Mouse (Mus musculus) spleen, postnatal 14 days (tissue): ENCODE measurements around the gene P2rx6.
"Not testable (repeated sequence)": the region's sequence is repeated elsewhere in the genome, so short reads cannot be mapped to it uniquely, and the experiment has no call there.

ENCODE experiments used
- DNase-seq, 2 experiments: peaks; one replicate each; pipeline ENCODE4 v3.0.0; 2021 to 2022; ENCODE audit warnings: low spot score in 2 of 2

Gene P2rx6

GRCm38 (mm10) chr16:17561751-17562208 is at the start of gene P2rx6:
Gene P2rx6, plus strand, starts transcription at chr16:17561885.
- no peak for DNase-seq

- DNase-seq = no peak
These were observed 42.8 kb upstream of the P2rx6 start for GRCm38 (mm10) chr16:17518910-17519309.

DNA sequence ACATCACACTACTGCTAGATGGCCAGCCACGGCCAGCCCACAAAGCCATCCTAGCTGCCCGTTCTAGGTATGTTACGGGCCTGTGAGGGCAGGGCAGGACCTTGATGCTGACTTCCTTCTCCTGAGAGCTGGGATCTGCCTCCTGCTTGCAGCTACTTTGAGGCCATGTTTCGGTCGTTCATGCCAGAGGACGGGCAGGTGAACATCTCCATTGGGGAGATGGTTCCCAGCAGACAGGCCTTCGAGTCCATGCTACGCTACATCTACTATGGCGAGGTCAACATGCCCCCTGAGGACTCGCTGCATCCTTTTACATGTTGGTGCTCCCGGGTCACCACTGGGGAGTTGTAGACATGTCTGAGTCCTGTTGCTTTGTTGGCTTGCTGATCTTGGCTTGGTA is 37.5 kb upstream of the P2rx6 start:
- no peak for DNase-seq

DNA sequence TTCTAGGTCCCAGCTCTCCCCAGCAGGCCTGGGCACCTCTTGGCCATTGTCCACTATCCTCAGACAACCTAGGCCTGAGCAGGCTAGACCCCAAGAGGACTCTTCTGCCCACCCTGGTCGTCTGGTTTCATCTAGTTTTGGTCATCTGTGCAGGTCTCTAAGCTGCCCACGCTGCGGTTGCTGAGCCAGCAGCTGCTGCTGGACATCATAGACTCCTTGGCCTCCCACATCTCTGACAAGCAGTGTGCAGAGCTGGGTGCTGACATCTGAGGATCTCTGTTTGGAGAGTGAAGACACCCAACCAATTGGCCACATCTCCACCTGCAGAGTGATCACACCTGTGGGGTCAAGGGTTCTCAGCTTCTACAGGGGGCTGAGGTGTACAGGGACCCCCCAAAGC is 36.2 kb upstream of the P2rx6 start:
- no peak for DNase-seq

DNA sequence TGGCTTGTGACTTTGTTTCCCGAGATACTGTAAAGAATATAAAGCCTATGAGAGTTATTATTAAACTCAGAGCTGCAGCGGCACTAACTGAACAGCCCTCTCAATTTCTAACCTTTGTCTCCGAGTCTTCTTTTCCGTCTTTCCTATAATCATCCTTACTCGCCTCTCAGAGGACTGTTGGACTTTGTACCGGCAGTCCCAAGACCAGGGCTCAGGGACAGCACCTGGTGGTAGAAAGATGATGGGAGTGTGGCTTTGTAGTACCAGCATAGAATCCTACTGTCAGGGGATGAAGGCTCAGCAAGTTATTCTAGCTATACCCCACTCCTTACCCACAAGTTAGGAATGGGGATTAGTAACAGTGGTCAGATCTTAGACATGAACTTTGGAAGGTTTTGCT is 35.5 kb upstream of the P2rx6 start:
- no peak for DNase-seq

DNA sequence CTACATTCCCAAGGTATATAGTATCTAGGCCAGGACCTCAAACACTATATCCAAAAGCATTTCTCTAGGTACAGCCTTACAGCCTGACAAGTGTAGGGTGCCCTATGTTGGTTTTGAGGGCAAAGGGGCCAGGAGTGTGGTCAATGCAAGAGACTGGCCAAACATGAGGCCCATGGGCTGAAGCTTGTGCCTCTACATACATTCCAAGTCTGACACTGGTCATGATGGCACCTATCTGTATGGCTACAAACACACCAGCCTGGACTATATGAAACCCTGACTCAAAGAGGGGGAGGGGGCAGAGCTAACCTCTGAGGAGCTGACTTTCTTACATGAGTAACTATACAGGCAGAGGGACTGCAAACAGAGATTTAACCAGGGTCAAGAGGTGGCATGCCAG is 34.1 kb upstream of the P2rx6 start:
- DNase-seq = no peak

GRCm38 (mm10) chr16:17528276-17528675 is 33.4 kb upstream of the P2rx6 start:
- DNase-seq = no peak

- no peak for DNase-seq
These were observed 31.6 kb upstream of the P2rx6 start for GRCm38 (mm10) chr16:17529981-17530586.

DNA sequence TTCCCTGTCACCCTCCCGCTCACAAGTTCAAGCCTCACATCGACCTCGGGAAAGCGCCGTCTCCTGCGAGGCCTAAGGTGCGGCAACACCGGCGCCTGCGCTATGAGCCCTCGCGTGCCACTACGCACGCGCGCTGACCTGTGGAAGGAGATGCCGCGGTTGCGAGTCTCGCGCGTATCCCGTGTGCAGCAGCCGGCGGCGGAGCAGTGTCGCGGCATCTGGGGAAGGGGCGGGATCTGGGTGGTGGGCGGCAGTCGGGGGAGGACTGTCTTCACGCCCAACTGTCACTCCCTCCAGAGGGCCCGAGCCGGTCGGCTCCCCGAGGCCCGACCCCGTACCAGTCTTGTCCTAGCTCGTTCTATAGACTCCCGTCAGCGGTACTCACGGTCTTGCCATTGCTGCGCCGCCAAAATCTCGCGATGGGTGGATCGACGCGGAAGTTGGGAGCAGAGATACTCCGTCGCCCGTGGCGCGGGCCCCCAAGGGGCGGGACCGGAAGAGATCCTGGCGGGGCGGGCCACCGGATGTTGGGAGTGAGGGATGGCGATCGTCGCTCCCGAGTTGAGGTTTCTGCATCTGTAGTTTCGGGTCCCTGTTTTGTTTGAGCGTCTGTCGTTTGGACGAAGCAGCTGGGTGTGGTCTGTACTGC is 30.9 kb upstream of the P2rx6 start, which contains the start of gene Thap7:
TSS of gene Thap7 (minus strand) at position 497 of the 649 bp plus-strand sequence.
- peak; percentile 91 to 94 for DNase-seq

DNA sequence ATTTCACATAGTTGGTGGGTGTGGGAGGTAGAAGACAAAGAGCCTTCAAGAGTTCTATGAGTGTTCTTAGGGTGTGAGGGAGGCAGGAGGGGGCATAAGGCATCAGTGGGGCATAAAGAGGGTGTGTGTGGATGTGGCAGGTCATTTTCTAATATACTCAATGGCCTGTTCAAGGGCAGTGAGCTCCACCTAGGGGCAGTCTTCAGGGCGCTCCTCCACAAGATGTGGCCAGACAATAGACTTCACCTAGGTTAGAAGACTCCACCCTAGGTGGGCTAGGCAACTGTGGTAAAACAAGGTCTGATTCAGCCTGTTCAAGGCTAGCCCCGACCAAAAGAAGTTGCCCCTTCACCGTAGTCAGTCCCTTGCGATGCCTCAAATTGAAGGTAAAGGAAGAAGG is 29.4 kb upstream of the P2rx6 start:
- DNase-seq = peak in 1 of 2 experiments; percentile 21

- no peak for DNase-seq
These were observed 28.9 kb upstream of the P2rx6 start for GRCm38 (mm10) chr16:17532676-17533329.

- DNase-seq = no peak
These were observed 25.1 kb upstream of the P2rx6 start for GRCm38 (mm10) chr16:17536584-17536983.

- no peak for DNase-seq
These were observed 19.1 kb upstream of the P2rx6 start for GRCm38 (mm10) chr16:17542632-17543031.

DNA sequence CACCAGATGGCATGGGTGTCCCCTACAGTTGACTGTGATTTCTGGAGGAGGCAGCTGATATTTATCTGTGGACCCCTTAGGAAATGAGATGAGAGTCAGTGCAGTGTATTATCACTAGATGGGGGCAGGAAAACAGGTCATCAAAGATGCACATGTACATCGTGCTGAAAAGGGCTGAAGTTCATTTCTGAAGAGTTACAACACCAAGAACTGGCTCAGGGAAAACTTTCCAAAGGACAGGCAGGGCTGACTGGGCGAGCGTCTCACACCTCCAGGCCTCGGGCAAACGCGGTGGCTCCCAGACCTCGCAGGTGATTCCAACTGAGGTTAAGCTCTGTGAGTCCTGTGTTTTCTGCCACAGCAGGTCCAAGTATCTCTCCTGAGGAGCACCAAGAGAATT is 8.8 kb upstream of the P2rx6 start:
- no peak for DNase-seq

DNA sequence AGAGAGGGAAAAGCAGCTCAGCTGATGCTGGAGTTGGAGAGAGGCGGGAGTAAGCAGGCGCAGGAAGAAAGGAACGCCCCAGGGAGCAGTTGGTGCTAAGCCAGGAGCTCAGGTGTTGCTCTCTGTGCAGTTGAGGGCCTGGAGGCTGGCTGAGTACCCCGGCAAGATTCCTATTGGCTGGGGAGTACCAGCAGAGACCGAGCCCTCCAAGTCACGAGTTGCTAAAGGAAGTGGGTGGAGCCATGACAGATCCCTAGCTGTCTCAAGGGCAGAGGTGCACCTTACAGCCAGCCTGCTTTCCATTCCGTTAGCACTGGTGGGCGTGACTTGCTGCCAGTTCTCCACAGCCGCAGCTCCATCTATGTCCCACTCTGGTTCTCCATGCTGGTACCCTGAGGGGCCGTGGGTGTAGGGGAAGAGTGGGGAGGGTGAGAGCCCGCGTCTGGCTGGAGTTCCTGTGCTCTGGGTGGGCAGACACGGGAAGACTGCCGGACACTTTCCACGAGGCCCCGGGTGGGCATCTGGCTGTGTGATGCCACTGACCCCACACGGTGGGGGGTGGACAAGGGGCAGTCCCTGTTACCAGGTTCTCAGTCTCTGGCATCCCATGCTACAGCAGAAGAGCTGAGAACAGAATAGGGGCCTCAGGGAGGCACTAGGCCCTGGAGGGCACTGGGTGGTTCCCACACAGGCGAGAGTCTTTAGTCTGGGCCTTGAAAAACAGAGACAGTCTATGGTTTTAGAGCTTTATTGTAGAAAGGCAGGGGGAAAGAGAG is 7.6 kb upstream of the P2rx6 start:
- peak in 1 of 2 experiments; percentile 17 for DNase-seq

- not testable (repeated sequence) for DNase-seq
These were observed 7.0 kb upstream of the P2rx6 start for GRCm38 (mm10) chr16:17554702-17555101.

- no peak for DNase-seq
These were observed 5.5 kb upstream of the P2rx6 start for GRCm38 (mm10) chr16:17556180-17556579.

GRCm38 (mm10) chr16:17556907-17557306 is 4.8 kb upstream of the P2rx6 start:
- no peak for DNase-seq

GRCm38 (mm10) chr16:17557947-17558480 is 3.7 kb upstream of the P2rx6 start:
- DNase-seq = peak in 1 of 2 experiments; percentile 63

DNA sequence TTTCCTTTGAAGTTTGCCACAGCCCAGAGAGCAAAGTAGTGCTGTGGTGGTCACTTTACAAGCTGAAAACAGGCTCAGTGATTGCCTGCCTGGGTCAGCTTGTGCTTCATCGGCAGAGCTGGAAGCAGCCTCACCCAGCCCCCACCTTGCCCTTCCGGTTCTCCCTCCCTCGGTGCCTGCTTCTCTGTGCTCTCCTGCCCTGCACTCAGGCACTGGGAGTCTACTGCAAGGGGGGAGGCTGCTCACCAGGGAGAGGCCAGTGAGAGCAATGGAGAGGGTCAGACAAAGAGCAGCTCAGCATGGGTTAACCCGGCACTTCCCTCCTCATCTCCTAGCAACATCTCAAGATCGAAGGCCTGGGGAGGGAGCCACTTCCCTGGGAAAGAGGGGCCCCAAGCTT is 2.9 kb upstream of the P2rx6 start:
- no peak for DNase-seq

- DNase-seq = no peak
These were observed 2.2 kb upstream of the P2rx6 start for GRCm38 (mm10) chr16:17559396-17560027.
